Mouse (Mus musculus) spleen, embryonic (tissue): ENCODE results near the gene St8sia2.

Experiments
- CTCF ChIA-PET: fragments of 350-600 bp; sonication (Branson Sonifier 250); formaldehyde crosslinking; loops from one replicate; lab custom pipeline; 2022; lab: Charles Lee

The St8sia2 gene

GRCm38 (mm10) chr7:74013601-74014175 is at the start of gene St8sia2:
Gene St8sia2, minus strand, starts transcription at chr7:74013690.
- CTCF ChIA-PET = no interaction called here

GRCm38 (mm10) chr7:74061076-74061475 is 47.6 kb upstream of the St8sia2 start:
- CTCF ChIA-PET = no interaction called here

- CTCF ChIA-PET = no interaction called here
Observed at GRCm38 (mm10) chr7:74060306-74060946, 46.9 kb upstream of the St8sia2 start.

- CTCF ChIA-PET = no interaction called here
Observed at GRCm38 (mm10) chr7:74059684-74060083, 46.2 kb upstream of the St8sia2 start.

GRCm38 (mm10) chr7:74055753-74056152 is 42.3 kb upstream of the St8sia2 start:
- CTCF ChIA-PET = no interaction called here

- CTCF ChIA-PET = no interaction called here
Observed at GRCm38 (mm10) chr7:74047591-74047990, 34.1 kb upstream of the St8sia2 start.

GRCm38 (mm10) chr7:74045166-74045957 is 31.9 kb upstream of the St8sia2 start:
- CTCF ChIA-PET = no interaction called here

GRCm38 (mm10) chr7:74043562-74044138 is 30.2 kb upstream of the St8sia2 start:
- CTCF ChIA-PET = no interaction called here

- CTCF ChIA-PET = interaction anchor here (0.5 kb wide), 1 partner anchor 1793 kb away, joined by 3 read pairs; no protein-coding TSS in a partner anchor
Observed at GRCm38 (mm10) chr7:74025007-74025406, 11.5 kb upstream of the St8sia2 start.

GRCm38 (mm10) chr7:74024171-74024570 is 10.7 kb upstream of the St8sia2 start:
- CTCF ChIA-PET = no interaction called here

GRCm38 (mm10) chr7:74022571-74022970 is 9.1 kb upstream of the St8sia2 start:
- CTCF ChIA-PET = no interaction called here

- CTCF ChIA-PET = no interaction called here
Observed at GRCm38 (mm10) chr7:74021771-74022170, 8.3 kb upstream of the St8sia2 start.

GRCm38 (mm10) chr7:74016613-74017012 is 3.1 kb upstream of the St8sia2 start:
- CTCF ChIA-PET = no interaction called here

- CTCF ChIA-PET = no interaction called here
Observed at GRCm38 (mm10) chr7:74012858-74013600, 461 bp downstream of the St8sia2 start.

GRCm38 (mm10) chr7:74011976-74012857 is 1.3 kb downstream of the St8sia2 start:
- CTCF ChIA-PET = no interaction called here

GRCm38 (mm10) chr7:74008946-74009542 is 4.4 kb downstream of the St8sia2 start:
- CTCF ChIA-PET = no interaction called here

GRCm38 (mm10) chr7:74006775-74007371 is 6.6 kb downstream of the St8sia2 start:
- CTCF ChIA-PET = no interaction called here

- CTCF ChIA-PET = no interaction called here
Observed at GRCm38 (mm10) chr7:74006364-74006763, 7.1 kb downstream of the St8sia2 start.

- CTCF ChIA-PET = no interaction called here
Observed at GRCm38 (mm10) chr7:74000743-74001510, 12.6 kb downstream of the St8sia2 start.
